Mouse (Mus musculus) kidney, adult 2 months (tissue): ENCODE results near the gene Epas1. TPM values are rescaled to one million over a fixed set of nuclear protein-coding genes. Genes with fewer than 3 reads are reported as not detected.
A peak's percentile ranks its signal among the peaks of the same experiment; 100 is the strongest.

Experiments
- DNase-seq: peaks from one replicate; pipeline ENCODE4 v3.0.0; 2021
- H3K27ac ChIP-seq: fragments of 200-500 bp; 2 replicates; pipeline ENCODE4 v1.5.1; 2012; ENCODE audit warnings: low read depth, low read length, control low read depth, inconsistent platforms; ENCODE audit not compliant: insufficient read depth
- H3K27me3 ChIP-seq: fragments of 200-500 bp; replicated peaks from 2 replicates; pipeline ENCODE4 v1.6.1; 2012; ENCODE audit warnings: mild to moderate bottlenecking, moderate library complexity, low read length, inconsistent platforms; ENCODE audit not compliant: control insufficient read depth, insufficient read depth
- H3K36me3 ChIP-seq: fragments of 200-500 bp; 2 replicates; pipeline ENCODE4 v1.6.1; 2012; ENCODE audit warnings: mild to moderate bottlenecking, moderate library complexity, low read length, inconsistent platforms; ENCODE audit not compliant: control insufficient read depth, insufficient read depth
- H3K4me1 ChIP-seq: fragments of 200-500 bp; 2 replicates; pipeline ENCODE4 v1.6.1; 2011; ENCODE audit warnings: low read length; ENCODE audit not compliant: control insufficient read depth, insufficient read depth
- H3K4me3 ChIP-seq: fragments of 200-500 bp; 2 replicates; pipeline ENCODE4 v1.5.1; 2011; ENCODE audit warnings: mild to moderate bottlenecking, low read depth, low read length, control low read depth; ENCODE audit not compliant: insufficient read depth
- CTCF ChIP-seq: fragments of 200-500 bp; conservative IDR thresholded peaks from 2 replicates; pipeline ENCODE4 v1.5.1; 2011; ENCODE audit warnings: low read depth, mild to moderate bottlenecking, control low read depth, low read length, moderate library complexity, mixed read lengths; ENCODE audit not compliant: insufficient read depth, insufficient read length
- POLR2A ChIP-seq: fragments of 200-500 bp; IDR thresholded peaks from one replicate; pipeline ENCODE4 v1.6.1; 2011; ENCODE audit warnings: low read depth, low read length, control low read depth
- WGBS: fragments of 180-500 bp; shearing (Covaris S2); methylation state at CpG from one replicate; pipeline ENCODE4 v1.1.7; 2018; 5-methylcytosine and 5-hydroxymethylcytosine counted together
- polyA plus RNA-seq: library from polyadenylated mRNA; depleted of rRNA; stranded (reverse); fragments of >200 nt; gene quantifications from 2 replicates; pipeline ENCODE4 v1.2.3, GENCODE M21; 2012

Epas1 gene
- polyA plus RNA-seq, 1 experiment: 108 TPM

GRCm38 (mm10) chr17:86779191-86780130, 26.0 kb downstream of the Epas1 start:
- DNase-seq: no peak
- Histone ChIP-seq H3K4me3 (no peak overlapping the region), H3K36me3 (no peaks in the 10 kb centered on the region), H3K4me1 (peaks cover 12% of the 10 kb centered on the region), H3K27me3 (no peaks in the 10 kb centered on the region), H3K27ac (peak overlapping the region; percentile 45)
- 61% methylated on average over 15 of the region's 15 CpGs for WGBS
- TF ChIP-seq CTCF: no peak
- TF ChIP-seq POLR2A: no peak

GRCm38 (mm10) chr17:86780708-86781318, 27.3 kb downstream of the Epas1 start:
- TF ChIP-seq POLR2A (no peak), CTCF (no peak)
- H3K36me3 ChIP-seq: no peaks in the 10 kb centered on the region
- H3K4me3 ChIP-seq: no peak overlapping the region
- no peak overlapping the region; the same call in 1 of the 2 replicates for H3K27ac ChIP-seq
- DNase-seq: no peak
- 51% methylated on average over 6 of the region's 6 CpGs for WGBS
- no peaks in the 10 kb centered on the region for H3K27me3 ChIP-seq
- H3K4me1 ChIP-seq: peaks cover 12% of the 10 kb centered on the region

- 41% methylated on average over 12 of the region's 12 CpGs for WGBS
- H3K27me3 ChIP-seq: no peaks in the 10 kb centered on the region
- peak overlapping the region; percentile 25; the same call in 1 of the 2 replicates for H3K27ac ChIP-seq
- peaks cover 12% of the 10 kb centered on the region for H3K4me1 ChIP-seq
- no peak overlapping the region for H3K4me3 ChIP-seq
- no peak for TF ChIP-seq POLR2A
- no peaks in the 10 kb centered on the region for H3K36me3 ChIP-seq
- DNase-seq: peak; percentile 87
Observed at GRCm38 (mm10) chr17:86781755-86782400, 28.4 kb downstream of the Epas1 start.

GRCm38 (mm10) chr17:86784405-86784977, 31.0 kb downstream of the Epas1 start:
- WGBS: 57% methylated on average over 10 of the region's 10 CpGs
- no peak for DNase-seq
- H3K4me1 ChIP-seq: peaks cover 12% of the 10 kb centered on the region
- peak overlapping the region; percentile 33; the same call in 1 of the 2 replicates for H3K27ac ChIP-seq
- no peaks in the 10 kb centered on the region for H3K27me3 ChIP-seq
- H3K36me3 ChIP-seq: no peaks in the 10 kb centered on the region
- no peak overlapping the region for H3K4me3 ChIP-seq
- no peak for TF ChIP-seq CTCF
- TF ChIP-seq POLR2A: no peak

GRCm38 (mm10) chr17:86785612-86786011, 32.1 kb downstream of the Epas1 start:
- no peak overlapping the region for H3K4me3 ChIP-seq
- DNase-seq: no peak
- TF ChIP-seq POLR2A (no peak), CTCF (no peak)

GRCm38 (mm10) chr17:86786496-86786895, 33.0 kb downstream of the Epas1 start:
- TF ChIP-seq CTCF (no peak), POLR2A (no peak)
- Histone ChIP-seq H3K36me3 (no peaks in the 10 kb centered on the region), H3K27me3 (no peaks in the 10 kb centered on the region), H3K4me3 (no peak overlapping the region), H3K27ac (no peak overlapping the region; the same call in 1 of the 2 replicates), H3K4me1 (peaks cover 7% of the 10 kb centered on the region)
- WGBS: 71% methylated on average over 7 of the region's 7 CpGs
- no peak for DNase-seq

More at GRCm38 (mm10) chr17:86785612-86786011, 32.1 kb downstream of the Epas1 start:
- H3K36me3 ChIP-seq: no peaks in the 10 kb centered on the region
- H3K27me3 ChIP-seq: no peaks in the 10 kb centered on the region
- WGBS: 42% methylated on average over 7 of the region's 7 CpGs
- peak overlapping the region; percentile 29; the same call in 1 of the 2 replicates for H3K27ac ChIP-seq
- peaks cover 9% of the 10 kb centered on the region for H3K4me1 ChIP-seq
